Mouse (Mus musculus) fibroblast of lung, adult 2 months (primary cell): Measurements from ENCODE around the gene Anks1b.
"Not testable (repeated sequence)": the region's sequence is repeated elsewhere in the genome, so short reads cannot be mapped to it uniquely, and the experiment has no call there.

Experiments used
- DNase-seq: peaks from one replicate; pipeline ENCODE4 v3.0.0-alpha.2; 2011; ENCODE audit warnings: low read depth

The Anks1b gene

GRCm38 (mm10) chr10:90577099-90577461 is 703.8 kb downstream of the Anks1b start:
- no peak for DNase-seq

- DNase-seq, result no peak
Observed at GRCm38 (mm10) chr10:90577777-90578176, 704.5 kb downstream of the Anks1b start.

- DNase-seq, result no peak
Observed at GRCm38 (mm10) chr10:90579970-90580369, 706.7 kb downstream of the Anks1b start.

GRCm38 (mm10) chr10:90584052-90584451 is 710.7 kb downstream of the Anks1b start:
- no peak for DNase-seq

GRCm38 (mm10) chr10:90596142-90596541 is 722.8 kb downstream of the Anks1b start:
- DNase-seq, result no peak

GRCm38 (mm10) chr10:90596576-90596975 is 723.3 kb downstream of the Anks1b start:
- no peak for DNase-seq

GRCm38 (mm10) chr10:90599149-90599548 is 725.8 kb downstream of the Anks1b start:
- no peak for DNase-seq

GRCm38 (mm10) chr10:90599726-90600531 is 726.6 kb downstream of the Anks1b start:
- no peak for DNase-seq

- DNase-seq, result no peak
Observed at GRCm38 (mm10) chr10:90607586-90607985, 734.3 kb downstream of the Anks1b start.

GRCm38 (mm10) chr10:90609437-90609836 is 736.1 kb downstream of the Anks1b start:
- no peak for DNase-seq

GRCm38 (mm10) chr10:90613051-90613450 is 739.7 kb downstream of the Anks1b start:
- no peak for DNase-seq

- no peak for DNase-seq
Observed at GRCm38 (mm10) chr10:90615196-90615595, 741.9 kb downstream of the Anks1b start.

- no peak for DNase-seq
Observed at GRCm38 (mm10) chr10:90616622-90617021, 743.3 kb downstream of the Anks1b start.

- DNase-seq, result no peak
Observed at GRCm38 (mm10) chr10:90617664-90618296, 744.5 kb downstream of the Anks1b start.

GRCm38 (mm10) chr10:90627532-90627931 is 754.2 kb downstream of the Anks1b start:
- DNase-seq, result no peak

- no peak for DNase-seq
Observed at GRCm38 (mm10) chr10:90630099-90630698, 756.9 kb downstream of the Anks1b start.

GRCm38 (mm10) chr10:90630794-90631193 is 757.5 kb downstream of the Anks1b start:
- not testable (repeated sequence) for DNase-seq

- no peak for DNase-seq
Observed at GRCm38 (mm10) chr10:90637352-90637751, 764.0 kb downstream of the Anks1b start.

GRCm38 (mm10) chr10:90649681-90650080 is 776.4 kb downstream of the Anks1b start:
- no peak for DNase-seq

- peak; percentile 32 for DNase-seq
Observed at GRCm38 (mm10) chr10:90657416-90658120, 784.3 kb downstream of the Anks1b start.

GRCm38 (mm10) chr10:90666746-90667145 is 793.4 kb downstream of the Anks1b start:
- no peak for DNase-seq

GRCm38 (mm10) chr10:90670291-90670690 is 797.0 kb downstream of the Anks1b start:
- no peak for DNase-seq
